Mouse (Mus musculus): ENCODE results near the gene Adamts4. TPM values are rescaled to one million over a fixed set of nuclear protein-coding genes. Genes with fewer than 3 reads are reported as not detected.

The Adamts4 gene
- total and polyA plus RNA-seq, 3 experiments = 0.04 to 0.25 (median 0.09) TPM

DNA sequence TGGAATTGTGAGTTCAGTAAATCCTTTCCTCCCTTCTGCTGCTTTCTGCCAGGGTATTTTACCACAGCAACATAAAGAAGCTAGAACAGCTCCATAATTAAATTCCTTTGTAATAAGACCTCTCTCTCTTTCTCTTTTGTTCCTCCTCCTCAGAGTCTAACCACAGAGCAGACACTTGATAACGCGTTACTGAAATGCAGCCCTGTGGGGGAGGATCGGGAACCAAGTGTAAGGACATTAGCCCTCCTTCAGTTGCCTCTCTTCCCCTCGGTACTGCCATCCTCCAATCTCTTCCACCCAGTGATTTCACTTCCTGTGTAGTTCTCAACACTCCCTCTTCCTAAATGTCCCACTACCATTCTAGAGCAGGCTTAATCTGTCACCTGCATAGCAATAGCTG lies 40.8 kb upstream of the Adamts4 start:
- in situ Hi-C loops (cut with MboI; ENCODE audit: low pct_ligation_motif_present, low pct_unique_long_range_greater_than_20kb, low sequenced_read_pairs) (no loop called here), dilution Hi-C loops (cut with MboI; ENCODE audit: extremely low pct_ligation_motif_present, extremely low pct_unique_long_range_greater_than_20kb, low sequenced_read_pairs) (no loop called here)
- H3K4me3 ChIP-seq (replicated peaks in 1 of 3; ENCODE audit: low read depth in 2 of 3, low read length in 2 of 3, poor library complexity in 1 of 3) = no peak overlapping the region
- H3K9ac ChIP-seq (ENCODE audit: insufficient read depth, low read depth) = no peak overlapping the region
- DNase-seq (ENCODE audit: extremely low read depth) = no peak
- peaks cover 5% of the 10 kb centered on the region for H3K9me3 ChIP-seq (replicated peaks; ENCODE audit: low read length)
- TF ChIP-seq TCF12 (IDR thresholded peaks at IDR 0.05; ENCODE audit: low read depth, low read length) (no peak), MAX (IDR thresholded peaks at IDR 0.05; ENCODE audit: low read length) (no peak), POLR2A (IDR thresholded peaks at IDR 0.05; ENCODE audit: low read depth, low read length) (no peak), ETS1 (conservative IDR thresholded peaks at IDR 0.05; ENCODE audit: low read depth, low read length) (no peak), PAX5 (IDR thresholded peaks at IDR 0.05; ENCODE audit: low read length) (no peak), ELF1 (IDR thresholded peaks at IDR 0.05; ENCODE audit: low read depth, low read length) (no peak), MXI1 (IDR thresholded peaks at IDR 0.05; ENCODE audit: low read depth, low read length) (no peak), CHD2 (IDR thresholded peaks at IDR 0.05; ENCODE audit: low read length) (no peak), USF2 (conservative IDR thresholded peaks at IDR 0.05; ENCODE audit: low read depth, low read length) (no peak), POLR2AphosphoS2 (IDR thresholded peaks at IDR 0.05; ENCODE audit: low read depth, low read length) (no peak), RCOR1 (conservative IDR thresholded peaks at IDR 0.05; ENCODE audit: low read depth, low read length) (no peak), IRF4 (IDR thresholded peaks at IDR 0.05; ENCODE audit: low read depth, low read length) (no peak), KAT2A (IDR thresholded peaks at IDR 0.05; ENCODE audit: insufficient replicate concordance, low read length) (no peak), BHLHE40 (IDR thresholded peaks at IDR 0.05; ENCODE audit: low read depth, low read length) (no peak), NRF1 (IDR thresholded peaks at IDR 0.05; ENCODE audit: low read depth, low read length) (no peak), ZNF384 (IDR thresholded peaks at IDR 0.05; ENCODE audit: low read depth, low read length) (no peak), ZC3H11A (IDR thresholded peaks at IDR 0.05; ENCODE audit: low read depth, low read length) (no peak), MEF2A (IDR thresholded peaks at IDR 0.05; ENCODE audit: borderline replicate concordance, low read depth, low read length) (no peak), ZKSCAN1 (IDR thresholded peaks at IDR 0.05; ENCODE audit: borderline replicate concordance, low read depth, low read length) (no peak), HCFC1 (IDR thresholded peaks at IDR 0.05; ENCODE audit: low read depth, low read length) (no peak)
- H3K27me3 ChIP-seq (replicated peaks) = peaks cover 33% of the 10 kb centered on the region
- no peaks in the 10 kb centered on the region for H3K36me3 ChIP-seq (replicated peaks in 1 of 2; ENCODE audit: control insufficient read depth in 1 of 2, insufficient read depth in 1 of 2, low read length in 1 of 2)
- no peak overlapping the region for H3K27ac ChIP-seq (ENCODE audit: insufficient read depth, low read depth)
- H3K4me1 ChIP-seq (ENCODE audit: control insufficient read depth in 1 of 2, insufficient read depth in 2 of 2) = no peaks in the 10 kb centered on the region
- H3K79me2 ChIP-seq (replicated peaks; ENCODE audit: control insufficient read depth, extremely low read depth, insufficient read depth, poor library complexity, severe bottlenecking) = no peaks in the 10 kb centered on the region
- H3K4me2 ChIP-seq (ENCODE audit: insufficient read depth, low read depth, poor library complexity, severe bottlenecking) = no peak overlapping the region

DNA sequence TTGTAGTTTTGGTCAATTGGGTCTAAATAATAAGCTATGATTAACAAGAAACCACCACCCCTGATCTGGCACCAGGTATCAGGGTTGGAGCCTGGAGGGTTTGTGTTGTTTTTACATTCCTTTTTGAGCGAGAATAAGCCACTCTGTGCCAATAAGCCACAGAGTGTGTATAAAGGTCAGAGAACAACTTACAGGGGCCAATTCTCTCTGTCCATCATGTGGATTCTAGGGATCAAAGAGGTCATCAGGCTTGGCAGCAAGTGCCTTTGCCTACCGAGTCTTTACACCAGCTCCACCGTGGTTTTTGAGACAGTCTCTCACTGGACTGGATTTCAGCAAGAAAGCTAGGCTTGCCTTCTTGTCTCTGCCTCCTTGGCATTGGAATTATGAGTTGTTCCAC lies 37.4 kb upstream of the Adamts4 start:
- H3K9me3 ChIP-seq (replicated peaks; ENCODE audit: low read length) = peaks cover 5% of the 10 kb centered on the region
- no peak for DNase-seq (ENCODE audit: extremely low read depth)
- H3K4me1 ChIP-seq (ENCODE audit: control insufficient read depth in 1 of 2, insufficient read depth in 2 of 2) = peaks cover 2 to 10% of the 10 kb centered on the region in 2 experiments; a peak in 2 of 4 replicates
- no peaks in the 10 kb centered on the region for H3K79me2 ChIP-seq (replicated peaks; ENCODE audit: control insufficient read depth, extremely low read depth, insufficient read depth, poor library complexity, severe bottlenecking)
- in situ Hi-C loops (cut with MboI; ENCODE audit: low pct_ligation_motif_present, low pct_unique_long_range_greater_than_20kb, low sequenced_read_pairs) (loop anchor here (5.0 kb wide), 1 partner anchor 36 kb away; no protein-coding TSS in a partner anchor), dilution Hi-C loops (cut with MboI; ENCODE audit: extremely low pct_ligation_motif_present, extremely low pct_unique_long_range_greater_than_20kb, low sequenced_read_pairs) (no loop called here)
- no peak for TF ChIP-seq EP300 (IDR thresholded peaks at IDR 0.05; ENCODE audit: low read length)
- no peak for TF ChIP-seq CHD2 (IDR thresholded peaks at IDR 0.05; ENCODE audit: low read length)
- no peak for TF ChIP-seq ELF1 (IDR thresholded peaks at IDR 0.05; ENCODE audit: low read depth, low read length)
- no peak for TF ChIP-seq ZC3H11A (IDR thresholded peaks at IDR 0.05; ENCODE audit: low read depth, low read length)
- no peak for TF ChIP-seq TCF12 (IDR thresholded peaks at IDR 0.05; ENCODE audit: low read depth, low read length)
- TF ChIP-seq SIN3A (IDR thresholded peaks at IDR 0.05; ENCODE audit: low read length) = no peak
- TF ChIP-seq POLR2AphosphoS2 (IDR thresholded peaks at IDR 0.05; ENCODE audit: low read depth, low read length) = no peak
- H3K4me2 ChIP-seq (ENCODE audit: insufficient read depth, low read depth, poor library complexity, severe bottlenecking) = no peak overlapping the region
- H3K9ac ChIP-seq (ENCODE audit: insufficient read depth, low read depth) = no peak overlapping the region
- H3K4me3 ChIP-seq (replicated peaks in 1 of 3; ENCODE audit: low read depth in 2 of 3, low read length in 2 of 3, poor library complexity in 1 of 3) = no peak overlapping the region
- H3K27ac ChIP-seq (ENCODE audit: insufficient read depth, low read depth) = no peak overlapping the region
- peaks cover 0 to 5% of the 10 kb centered on the region in 2 experiments for H3K36me3 ChIP-seq (replicated peaks in 1 of 2; ENCODE audit: control insufficient read depth in 1 of 2, insufficient read depth in 1 of 2, low read length in 1 of 2)
- H3K27me3 ChIP-seq (replicated peaks) = peaks cover 19% of the 10 kb centered on the region
